Mouse (Mus musculus): ENCODE data around the gene Zfp536. TPM values are rescaled to one million over a fixed set of nuclear protein-coding genes. Genes with fewer than 3 reads are reported as not detected.

Zfp536 gene
- total RNA-seq, 2 experiments from 2014 or later, result 29.8 to 33.2 TPM

DNA sequence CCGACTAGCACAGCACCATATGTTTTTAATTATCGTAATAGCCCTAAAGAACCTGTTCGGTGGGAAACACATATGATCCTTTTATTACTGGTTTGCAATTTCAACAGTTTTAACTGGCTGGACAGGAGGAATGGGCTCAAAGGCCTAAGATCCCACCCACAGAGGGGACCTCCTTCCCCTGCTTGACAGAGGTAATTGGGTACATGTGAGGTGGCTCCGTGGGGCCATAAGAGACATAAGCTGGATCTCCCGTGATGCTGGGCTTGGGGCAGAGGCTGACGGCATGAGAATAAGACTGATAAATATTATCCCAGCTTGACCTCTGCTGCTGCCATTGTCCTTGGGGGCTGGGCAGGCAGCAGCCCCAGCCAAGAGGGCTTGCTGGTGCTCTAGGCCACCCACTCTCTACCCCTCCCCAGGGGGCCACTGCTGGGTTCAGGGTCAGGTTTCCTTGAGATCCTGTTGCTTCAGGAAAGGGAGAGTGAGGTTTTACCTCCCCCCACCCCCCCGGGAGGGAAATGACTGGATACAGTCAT lies 309.2 kb downstream of the Zfp536 start:
- no peak for DNase-seq (ENCODE audit: extremely low spot score in 1 of 2, low spot score in 2 of 2)
- intact Hi-C loops (cut with DNase I), result no loop called here

DNA sequence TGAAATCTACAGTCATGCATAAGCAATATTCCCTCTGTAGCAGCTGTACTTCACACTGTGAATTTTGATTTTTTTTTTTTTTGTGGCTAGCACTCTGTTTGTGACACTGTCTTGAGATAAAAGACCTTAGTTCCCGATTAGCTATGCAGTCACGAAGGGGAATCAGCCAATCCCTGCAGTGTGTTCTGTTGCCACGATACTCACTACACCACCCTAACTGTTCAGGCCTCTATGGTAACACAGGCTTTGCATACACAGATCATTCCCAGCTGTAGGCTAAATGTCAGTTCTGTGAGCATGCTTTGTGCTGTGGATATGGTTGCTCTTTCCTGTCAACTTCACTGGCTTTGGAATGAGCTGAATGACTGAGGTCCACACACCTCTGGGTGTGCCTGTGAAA lies 325.9 kb downstream of the Zfp536 start:
- DNase-seq (ENCODE audit: extremely low spot score in 1 of 2, low spot score in 2 of 2), result no peak
- intact Hi-C loops (cut with DNase I), result no loop called here

DNA sequence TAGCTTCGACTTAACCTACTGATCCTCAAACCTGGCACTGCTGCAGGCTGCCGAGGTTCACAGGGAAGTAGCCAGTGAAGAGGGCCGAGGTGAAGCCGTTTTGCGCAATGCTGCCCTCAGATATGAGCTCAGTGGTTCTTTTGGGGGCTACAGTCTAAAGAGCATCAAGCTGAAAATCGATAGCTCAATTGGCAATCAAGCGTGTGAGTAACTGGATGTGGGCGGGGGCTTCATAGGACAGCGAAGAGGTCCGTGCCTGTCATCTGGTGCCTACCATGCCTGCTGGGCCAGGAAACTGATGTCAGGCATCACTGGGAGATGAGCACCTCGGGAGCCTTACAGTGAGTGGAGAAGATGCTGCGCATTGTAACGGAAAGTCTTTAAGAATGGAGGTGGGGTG lies 333.5 kb downstream of the Zfp536 start:
- no peak for DNase-seq (ENCODE audit: extremely low spot score in 1 of 2, low spot score in 2 of 2)
- intact Hi-C loops (cut with DNase I), result no loop called here

DNA sequence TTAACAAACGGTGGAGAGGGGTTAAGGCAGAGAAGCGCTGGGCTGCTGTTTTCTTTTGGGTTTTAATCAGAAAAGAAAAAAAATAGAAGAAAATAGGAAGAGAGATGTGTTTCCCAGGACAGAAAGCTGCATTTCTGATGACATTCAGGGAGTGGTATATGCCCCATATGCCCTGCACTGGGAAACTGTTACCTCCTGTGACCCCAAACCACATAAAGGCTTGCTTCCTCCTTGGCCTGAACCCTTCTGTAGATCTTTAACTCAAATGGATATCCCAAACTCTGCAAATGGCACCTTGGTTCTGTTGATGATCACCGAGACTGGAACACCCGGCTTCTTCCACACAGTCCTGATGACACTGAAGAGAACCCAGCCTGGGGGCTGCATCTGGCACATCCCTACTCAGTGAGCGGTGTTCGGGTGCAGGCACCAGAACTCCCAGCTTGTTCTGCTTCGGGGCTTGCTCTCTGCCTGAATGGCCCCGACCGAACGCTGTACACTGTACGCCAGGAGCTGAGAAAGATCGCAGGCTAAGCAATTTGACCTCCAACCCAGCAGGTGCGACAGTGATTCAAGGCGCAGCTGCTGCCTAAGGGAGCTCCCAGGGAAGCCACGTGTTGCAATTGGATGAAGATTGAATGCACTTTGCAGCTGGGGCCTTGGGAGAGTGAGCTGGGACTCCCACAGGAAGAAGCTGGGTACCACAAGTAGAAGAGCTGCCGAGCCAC lies 334.2 kb downstream of the Zfp536 start:
- no peak for DNase-seq (ENCODE audit: extremely low spot score in 1 of 2, low spot score in 2 of 2)
- intact Hi-C loops (cut with DNase I), result no loop called here

DNA sequence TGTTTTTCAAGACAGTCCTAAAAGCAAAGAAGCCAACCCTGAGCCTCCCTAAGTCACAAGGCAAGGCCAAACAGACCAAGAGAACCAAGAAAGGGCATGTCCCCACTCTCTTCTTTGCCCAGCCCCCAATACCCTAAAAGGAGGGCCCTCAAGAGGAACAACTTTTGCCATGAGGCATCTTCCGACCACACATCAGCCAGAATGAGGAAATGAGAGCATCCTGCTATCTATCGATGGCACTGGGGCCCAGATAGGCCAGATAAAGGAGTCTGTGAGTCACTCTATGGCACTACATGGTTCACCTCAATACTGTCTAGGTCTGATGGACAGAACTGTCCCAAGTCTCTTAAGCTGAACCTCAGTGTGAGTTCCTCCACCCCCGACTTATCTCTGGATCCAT lies 335.6 kb downstream of the Zfp536 start:
- intact Hi-C loops (cut with DNase I), result no loop called here

DNA sequence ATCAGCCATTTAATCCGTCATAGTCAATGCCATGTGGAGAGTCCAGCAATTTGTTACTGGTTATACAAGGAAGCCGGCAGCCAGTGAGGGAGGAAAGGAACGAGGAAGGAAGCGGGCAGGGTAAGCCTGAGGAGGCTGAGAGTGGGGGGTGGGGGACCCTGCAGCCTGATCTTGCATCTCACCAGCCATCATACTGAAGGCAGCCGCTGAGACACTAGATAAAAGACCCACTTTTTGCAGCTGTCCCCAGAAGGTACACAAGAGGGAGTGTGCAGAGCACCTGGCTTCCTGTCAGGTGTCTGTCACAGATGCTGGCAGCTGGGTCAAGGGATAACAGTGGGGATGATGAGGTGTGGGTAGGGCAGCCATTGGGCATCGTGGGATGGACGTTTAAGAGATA lies 340.3 kb downstream of the Zfp536 start:
- intact Hi-C loops (cut with DNase I), result no loop called here
- no peak for DNase-seq (ENCODE audit: extremely low spot score in 1 of 2, low spot score in 2 of 2)

More for the DNA sequence above, 335.6 kb downstream of the Zfp536 start:
- DNase-seq (ENCODE audit: extremely low spot score in 1 of 2, low spot score in 2 of 2), result no peak

DNA sequence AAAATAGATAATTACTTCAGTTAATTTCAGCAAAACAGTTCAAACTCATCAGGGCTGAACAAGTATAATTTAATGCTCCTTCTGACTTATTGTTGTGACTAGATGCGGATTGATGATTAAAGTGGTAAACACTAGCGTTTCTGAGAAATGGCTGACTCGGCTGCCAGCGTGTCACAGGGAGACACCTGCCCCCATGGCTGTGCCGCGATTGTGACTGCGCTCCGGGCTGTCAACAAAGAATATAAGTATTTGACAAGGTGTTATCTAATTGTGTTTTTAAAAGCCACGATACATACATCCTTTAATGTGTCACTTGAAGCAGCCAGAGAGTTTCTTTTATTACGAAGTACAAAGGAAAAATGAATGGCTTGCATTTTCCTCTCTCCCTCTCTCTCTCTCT lies 342.0 kb downstream of the Zfp536 start:
- no peak for DNase-seq (ENCODE audit: extremely low spot score in 1 of 2, low spot score in 2 of 2)
- intact Hi-C loops (cut with DNase I), result no loop called here

DNA sequence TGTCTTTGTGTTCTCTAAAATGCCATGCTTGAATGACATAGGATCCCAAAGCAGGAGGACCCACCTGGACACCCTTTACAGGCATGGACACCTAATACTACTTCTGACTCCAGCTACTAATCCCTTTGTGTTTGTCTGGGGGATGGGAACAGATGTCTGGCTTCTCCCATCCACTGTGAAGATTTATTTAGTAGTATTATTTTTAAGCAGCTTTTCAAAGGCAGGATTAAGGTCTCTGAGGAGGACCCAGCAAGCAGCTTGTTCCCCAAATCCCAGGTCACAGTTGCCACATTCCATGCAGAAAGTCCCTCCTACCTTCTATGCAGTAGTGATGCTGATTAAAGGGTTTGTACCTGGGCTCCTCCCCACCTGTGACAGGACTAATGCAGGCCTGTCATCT lies 347.4 kb downstream of the Zfp536 start:
- intact Hi-C loops (cut with DNase I), result no loop called here
- DNase-seq (ENCODE audit: extremely low spot score in 1 of 2, low spot score in 2 of 2), result no peak

DNA sequence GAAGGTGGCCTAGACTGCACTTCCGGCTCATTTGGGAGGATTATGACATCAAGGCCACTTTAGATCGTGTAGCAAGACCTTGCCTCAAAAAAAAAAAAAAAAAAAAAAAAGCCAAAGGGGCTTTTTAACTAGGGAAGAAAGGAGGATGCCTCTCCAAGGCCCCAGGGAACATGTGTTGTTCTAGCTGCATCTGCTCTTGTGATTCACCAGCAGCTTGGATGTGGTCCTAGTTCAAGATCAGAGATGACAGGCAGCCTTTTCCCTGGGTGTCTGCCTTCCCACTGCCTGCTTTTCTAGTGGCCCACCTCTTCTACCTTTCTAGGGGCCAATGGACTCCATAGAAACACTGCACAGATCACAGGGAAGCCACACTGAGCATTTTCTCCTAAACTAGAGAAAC lies 350.5 kb downstream of the Zfp536 start:
- intact Hi-C loops (cut with DNase I), result no loop called here

More for the DNA sequence above, 350.5 kb downstream of the Zfp536 start:
- DNase-seq (ENCODE audit: extremely low spot score in 1 of 2, low spot score in 2 of 2), result no peak

Other genes with a start within 250 kb of the Zfp536 start
- gene Uri1, start 249.9 kb upstream of the Zfp536 start, total RNA-seq (2021), result 10 to 100 TPM; 39.5 to 40.5 TPM

All from left cerebral cortex, postnatal 10 days (tissue).